Mouse (Mus musculus) cerebellum, adult 8-10 months (tissue): ENCODE measurements around the gene Med13l.
A peak's percentile ranks its signal among the peaks of the same experiment; 100 is the strongest.

Experiments used
- DNase-seq: peaks from one replicate; pipeline ENCODE4 v3.0.0; 2022

Gene Med13l

GRCm38 (mm10) chr5:118702674-118703073 is 142.2 kb downstream of the Med13l start:
- no peak for DNase-seq

- no peak for DNase-seq
Measured at GRCm38 (mm10) chr5:118704148-118704547, 143.7 kb downstream of the Med13l start.

GRCm38 (mm10) chr5:118704960-118705359 is 144.5 kb downstream of the Med13l start:
- DNase-seq, result no peak

- DNase-seq, result peak; percentile 48
Measured at GRCm38 (mm10) chr5:118706009-118706408, 145.5 kb downstream of the Med13l start.

- no peak for DNase-seq
Measured at GRCm38 (mm10) chr5:118706414-118706813, 145.9 kb downstream of the Med13l start.

- no peak for DNase-seq
Measured at GRCm38 (mm10) chr5:118707501-118707900, 147.0 kb downstream of the Med13l start.

GRCm38 (mm10) chr5:118708215-118708949 is 147.9 kb downstream of the Med13l start:
- peak; percentile 82 for DNase-seq

GRCm38 (mm10) chr5:118709847-118710251 is 149.4 kb downstream of the Med13l start:
- peak; percentile 72 for DNase-seq

GRCm38 (mm10) chr5:118715518-118715917 is 155.0 kb downstream of the Med13l start:
- no peak for DNase-seq

- DNase-seq, result no peak
Measured at GRCm38 (mm10) chr5:118716295-118717271, 156.1 kb downstream of the Med13l start.

GRCm38 (mm10) chr5:118717456-118717855 is 157.0 kb downstream of the Med13l start:
- no peak for DNase-seq

- no peak for DNase-seq
Measured at GRCm38 (mm10) chr5:118718070-118718469, 157.6 kb downstream of the Med13l start.

GRCm38 (mm10) chr5:118721416-118721815 is 160.9 kb downstream of the Med13l start:
- no peak for DNase-seq

GRCm38 (mm10) chr5:118721848-118722247 is 161.4 kb downstream of the Med13l start:
- no peak for DNase-seq

GRCm38 (mm10) chr5:118722456-118722855 is 162.0 kb downstream of the Med13l start:
- DNase-seq, result no peak

GRCm38 (mm10) chr5:118725425-118725824 is 164.9 kb downstream of the Med13l start:
- DNase-seq, result no peak

- no peak for DNase-seq
Measured at GRCm38 (mm10) chr5:118725886-118726505, 165.5 kb downstream of the Med13l start.

- no peak for DNase-seq
Measured at GRCm38 (mm10) chr5:118727336-118727735, 166.9 kb downstream of the Med13l start.

- no peak for DNase-seq
Measured at GRCm38 (mm10) chr5:118732221-118732620, 171.7 kb downstream of the Med13l start.

- no peak for DNase-seq
Measured at GRCm38 (mm10) chr5:118732651-118733050, 172.2 kb downstream of the Med13l start.

GRCm38 (mm10) chr5:118733566-118733965 is 173.1 kb downstream of the Med13l start:
- DNase-seq, result peak; percentile 37

- DNase-seq, result no peak
Measured at GRCm38 (mm10) chr5:118734455-118734854, 174.0 kb downstream of the Med13l start.

GRCm38 (mm10) chr5:118735738-118736137 is 175.3 kb downstream of the Med13l start:
- no peak for DNase-seq
